Mouse (Mus musculus): Measurements from ENCODE around the gene Stk24. TPM values are rescaled to one million over a fixed set of nuclear protein-coding genes. Genes with fewer than 3 reads are reported as not detected.

Stk24 gene
- polyA plus RNA-seq, 1 experiment from 2014 or later, result 49.3 TPM

- H3K4me2 ChIP-seq (ENCODE audit: low read length), result no peak overlapping the region
- no peaks in the 10 kb centered on the region for H3K4me1 ChIP-seq (replicated peaks; ENCODE audit: control insufficient read depth, insufficient read depth, low read length)
- DNase-seq (ENCODE audit: low spot score) (no peak), ATAC-seq (replicated peaks; ENCODE audit: low FRiP score, low TSS enrichment, low read depth) (no peak)
- no peaks in the 10 kb centered on the region for H3K9me3 ChIP-seq (ENCODE audit: control insufficient read depth, low read length)
- no peaks in the 10 kb centered on the region for H3K27me3 ChIP-seq (replicated peaks; ENCODE audit: control insufficient read depth, insufficient read depth, low read length)
- H3K9ac ChIP-seq (ENCODE audit: low read length), result no peak overlapping the region
- no peak overlapping the region for H3K4me3 ChIP-seq (ENCODE audit: low read depth, low read length)
- 81% methylated on average over 4 of the region's 4 CpGs for WGBS
- H3K36me3 ChIP-seq (ENCODE audit: control insufficient read depth, insufficient read depth, low read length), result no peaks in the 10 kb centered on the region
- no peak overlapping the region for H3K27ac ChIP-seq (ENCODE audit: low read depth)
These were observed 15.3 kb upstream of the Stk24 start for GRCm38 (mm10) chr14:121395125-121395524.

GRCm38 (mm10) chr14:121391927-121392326, 12.1 kb upstream of the Stk24 start:
- no peaks in the 10 kb centered on the region for H3K27me3 ChIP-seq (replicated peaks; ENCODE audit: control insufficient read depth, insufficient read depth, low read length)
- H3K9me3 ChIP-seq (ENCODE audit: control insufficient read depth, low read length), result no peaks in the 10 kb centered on the region
- H3K27ac ChIP-seq (ENCODE audit: low read depth), result no peak overlapping the region
- H3K9ac ChIP-seq (ENCODE audit: low read length), result no peak overlapping the region
- H3K4me1 ChIP-seq (replicated peaks; ENCODE audit: control insufficient read depth, insufficient read depth, low read length), result no peaks in the 10 kb centered on the region
- no peak for DNase-seq (ENCODE audit: low spot score)
- H3K36me3 ChIP-seq (ENCODE audit: control insufficient read depth, insufficient read depth, low read length), result no peaks in the 10 kb centered on the region
- no peak overlapping the region for H3K4me3 ChIP-seq (ENCODE audit: low read depth, low read length)
- no peak overlapping the region for H3K4me2 ChIP-seq (ENCODE audit: low read length)
- no peak for ATAC-seq (replicated peaks; ENCODE audit: low FRiP score, low TSS enrichment, low read depth)
- 88% methylated on average over 5 of the region's 5 CpGs for WGBS

- H3K4me1 ChIP-seq (replicated peaks; ENCODE audit: control insufficient read depth, insufficient read depth, low read length), result no peaks in the 10 kb centered on the region; the same call in 1 of the 2 replicates
- no peak overlapping the region for H3K9ac ChIP-seq (ENCODE audit: low read length)
- H3K36me3 ChIP-seq (ENCODE audit: control insufficient read depth, insufficient read depth, low read length), result no peaks in the 10 kb centered on the region
- DNase-seq (ENCODE audit: low spot score) (no peak), ATAC-seq (replicated peaks; ENCODE audit: low FRiP score, low TSS enrichment, low read depth) (no peak)
- no peaks in the 10 kb centered on the region for H3K27me3 ChIP-seq (replicated peaks; ENCODE audit: control insufficient read depth, insufficient read depth, low read length)
- no peaks in the 10 kb centered on the region for H3K9me3 ChIP-seq (ENCODE audit: control insufficient read depth, low read length)
- no peak overlapping the region for H3K4me2 ChIP-seq (ENCODE audit: low read length)
- H3K27ac ChIP-seq (ENCODE audit: low read depth), result no peak overlapping the region
- no peak overlapping the region for H3K4me3 ChIP-seq (ENCODE audit: low read depth, low read length)
- whole genome bisulfite sequencing, result 42% methylated on average over 1 of the region's 1 CpGs
These were observed 7.9 kb upstream of the Stk24 start for GRCm38 (mm10) chr14:121387760-121388159.

- H3K4me3 ChIP-seq (ENCODE audit: low read depth, low read length), result no peak overlapping the region
- DNase-seq (ENCODE audit: low spot score) (no peak), ATAC-seq (replicated peaks; ENCODE audit: low FRiP score, low TSS enrichment, low read depth) (no peak)
- H3K27me3 ChIP-seq (replicated peaks; ENCODE audit: control insufficient read depth, insufficient read depth, low read length), result no peaks in the 10 kb centered on the region
- no peak overlapping the region for H3K4me2 ChIP-seq (ENCODE audit: low read length)
- H3K4me1 ChIP-seq (replicated peaks; ENCODE audit: control insufficient read depth, insufficient read depth, low read length), result no peaks in the 10 kb centered on the region; the same call in 1 of the 2 replicates
- no peak overlapping the region for H3K9ac ChIP-seq (ENCODE audit: low read length)
- WGBS, result 85% methylated on average over 8 of the region's 8 CpGs
- no peak overlapping the region for H3K27ac ChIP-seq (ENCODE audit: low read depth)
- H3K36me3 ChIP-seq (ENCODE audit: control insufficient read depth, insufficient read depth, low read length), result no peaks in the 10 kb centered on the region
- H3K9me3 ChIP-seq (ENCODE audit: control insufficient read depth, low read length), result no peaks in the 10 kb centered on the region
These were observed 5.6 kb upstream of the Stk24 start for GRCm38 (mm10) chr14:121385440-121385839.

- WGBS, result 56% methylated on average over 3 of the region's 3 CpGs
- Histone ChIP-seq H3K27me3 (replicated peaks; ENCODE audit: control insufficient read depth, insufficient read depth, low read length) (no peaks in the 10 kb centered on the region), H3K9me3 (ENCODE audit: control insufficient read depth, low read length) (no peaks in the 10 kb centered on the region), H3K4me2 (ENCODE audit: low read length) (no peak overlapping the region), H3K9ac (ENCODE audit: low read length) (no peak overlapping the region), H3K4me3 (ENCODE audit: low read depth, low read length) (no peak overlapping the region), H3K27ac (ENCODE audit: low read depth) (no peak overlapping the region), H3K36me3 (ENCODE audit: control insufficient read depth, insufficient read depth, low read length) (no peaks in the 10 kb centered on the region), H3K4me1 (replicated peaks; ENCODE audit: control insufficient read depth, insufficient read depth, low read length) (peaks cover 5% of the 10 kb centered on the region)
- ATAC-seq (replicated peaks; ENCODE audit: low FRiP score, low TSS enrichment, low read depth) (no peak), DNase-seq (ENCODE audit: low spot score) (no peak)
These were observed 4.0 kb upstream of the Stk24 start for GRCm38 (mm10) chr14:121383801-121384200.

GRCm38 (mm10) chr14:121379116-121379826, 540 bp downstream of the Stk24 start:
- DNase-seq (ENCODE audit: low spot score) (peak; percentile 91), ATAC-seq (replicated peaks; ENCODE audit: low FRiP score, low TSS enrichment, low read depth) (peak; percentile 94)
- Histone ChIP-seq H3K4me1 (replicated peaks; ENCODE audit: control insufficient read depth, insufficient read depth, low read length) (peaks cover 29% of the 10 kb centered on the region), H3K9ac (ENCODE audit: low read length) (peak overlapping the region; percentile 98), H3K27ac (ENCODE audit: low read depth) (peak overlapping the region; percentile 97), H3K4me3 (ENCODE audit: low read depth, low read length) (peak overlapping the region; percentile 94), H3K9me3 (ENCODE audit: control insufficient read depth, low read length) (no peaks in the 10 kb centered on the region), H3K36me3 (ENCODE audit: control insufficient read depth, insufficient read depth, low read length) (no peaks in the 10 kb centered on the region), H3K27me3 (replicated peaks; ENCODE audit: control insufficient read depth, insufficient read depth, low read length) (no peaks in the 10 kb centered on the region), H3K4me2 (ENCODE audit: low read length) (peak overlapping the region; percentile 62)
- WGBS, result under 1% methylated on average over 61 of the region's 79 CpGs

GRCm38 (mm10) chr14:121378243-121379115, 1.3 kb downstream of the Stk24 start:
- no peaks in the 10 kb centered on the region for H3K9me3 ChIP-seq (ENCODE audit: control insufficient read depth, low read length)
- no peaks in the 10 kb centered on the region for H3K27me3 ChIP-seq (replicated peaks; ENCODE audit: control insufficient read depth, insufficient read depth, low read length)
- H3K4me3 ChIP-seq (ENCODE audit: low read depth, low read length), result peak overlapping the region; percentile 94
- DNase-seq (ENCODE audit: low spot score) (peak; percentile 85), ATAC-seq (replicated peaks; ENCODE audit: low FRiP score, low TSS enrichment, low read depth) (peak; percentile 77)
- H3K9ac ChIP-seq (ENCODE audit: low read length), result peak overlapping the region; percentile 98
- WGBS, result under 1% methylated on average over 82 of the region's 83 CpGs
- no peaks in the 10 kb centered on the region for H3K36me3 ChIP-seq (ENCODE audit: control insufficient read depth, insufficient read depth, low read length)
- H3K4me2 ChIP-seq (ENCODE audit: low read length), result peak overlapping the region; percentile 62
- H3K4me1 ChIP-seq (replicated peaks; ENCODE audit: control insufficient read depth, insufficient read depth, low read length), result peaks cover 29% of the 10 kb centered on the region
- peak overlapping the region; percentile 97 for H3K27ac ChIP-seq (ENCODE audit: low read depth)

GRCm38 (mm10) chr14:121376566-121376965, 3.2 kb downstream of the Stk24 start:
- 0 out of 2 replicates have a peak, but pooled peaks cover 6% of the 10 kb centered on the region for H3K36me3 ChIP-seq (ENCODE audit: control insufficient read depth, insufficient read depth, low read length)
- peaks cover 36% of the 10 kb centered on the region for H3K4me1 ChIP-seq (replicated peaks; ENCODE audit: control insufficient read depth, insufficient read depth, low read length)
- H3K27ac ChIP-seq (ENCODE audit: low read depth), result no peak overlapping the region
- WGBS, result 53% methylated on average over 6 of the region's 6 CpGs
- no peak for ATAC-seq (replicated peaks; ENCODE audit: low FRiP score, low TSS enrichment, low read depth)
- no peaks in the 10 kb centered on the region for H3K27me3 ChIP-seq (replicated peaks; ENCODE audit: control insufficient read depth, insufficient read depth, low read length)
- no peak overlapping the region for H3K9ac ChIP-seq (ENCODE audit: low read length)
- H3K9me3 ChIP-seq (ENCODE audit: control insufficient read depth, low read length), result no peaks in the 10 kb centered on the region
- H3K4me2 ChIP-seq (ENCODE audit: low read length), result peak overlapping the region; percentile 62; the same call in 1 of the 2 replicates
- H3K4me3 ChIP-seq (ENCODE audit: low read depth, low read length), result no peak overlapping the region
- no peak for DNase-seq (ENCODE audit: low spot score)
